Mouse (Mus musculus) c-Kit-positive CD71-positive TER-119-negative erythroid progenitor cells, embryonic 14.5 days (primary cell): ENCODE data around the gene Hgfac.
A peak's percentile ranks its signal among the peaks of the same experiment; 100 is the strongest.

Experiments used
- DNase-seq: peaks from one replicate; pipeline ENCODE4 v3.0.0-alpha.2; 2013; ENCODE audit warnings: low read depth

The Hgfac gene

DNA sequence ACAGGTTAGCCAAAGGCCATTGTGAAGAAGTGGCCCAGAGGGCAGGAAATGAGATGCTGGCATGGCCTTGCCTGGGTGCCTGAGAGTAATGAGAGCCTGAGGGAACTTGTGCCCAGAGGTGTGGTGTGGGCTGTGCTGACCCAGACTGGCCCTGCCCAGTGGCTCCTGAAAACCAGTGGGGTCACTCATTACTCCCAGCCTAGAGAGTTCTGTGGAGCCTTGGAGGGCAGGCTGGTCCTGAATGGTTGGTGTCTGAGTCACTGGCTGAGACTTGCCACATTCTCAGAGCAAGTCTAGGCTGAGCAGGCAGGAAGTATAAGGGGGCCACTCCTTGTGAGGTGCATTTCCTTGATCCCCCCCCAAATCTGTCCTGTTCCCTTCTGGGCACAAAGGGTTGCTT is 3.9 kb upstream of the Hgfac start:
- no peak for DNase-seq

GRCm38 (mm10) chr5:35042431-35043109 is 1.3 kb downstream of the Hgfac start:
- no peak for DNase-seq

GRCm38 (mm10) chr5:35043110-35043451 is 1.8 kb downstream of the Hgfac start:
- peak; percentile 66 for DNase-seq

DNA sequence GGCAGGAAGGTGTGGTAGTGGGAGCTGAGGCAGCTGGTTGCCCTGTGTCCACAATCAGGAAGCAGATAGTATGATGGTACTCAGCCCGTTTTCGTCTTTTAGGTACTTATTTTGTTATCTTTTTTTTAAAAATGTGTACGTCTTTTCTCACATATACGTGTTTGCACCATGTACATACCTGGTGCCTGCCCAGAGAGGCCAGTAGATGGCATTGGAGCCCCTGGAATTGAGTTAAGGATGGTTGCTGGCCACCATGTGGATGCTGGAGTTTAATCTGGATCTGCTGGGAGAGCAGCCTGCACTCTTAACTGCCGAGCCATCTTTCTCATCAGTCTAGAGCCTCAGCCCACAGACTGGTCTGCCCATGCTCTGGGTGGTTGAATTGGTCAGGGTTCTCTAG is 9.2 kb downstream of the Hgfac start:
- no peak for DNase-seq

DNA sequence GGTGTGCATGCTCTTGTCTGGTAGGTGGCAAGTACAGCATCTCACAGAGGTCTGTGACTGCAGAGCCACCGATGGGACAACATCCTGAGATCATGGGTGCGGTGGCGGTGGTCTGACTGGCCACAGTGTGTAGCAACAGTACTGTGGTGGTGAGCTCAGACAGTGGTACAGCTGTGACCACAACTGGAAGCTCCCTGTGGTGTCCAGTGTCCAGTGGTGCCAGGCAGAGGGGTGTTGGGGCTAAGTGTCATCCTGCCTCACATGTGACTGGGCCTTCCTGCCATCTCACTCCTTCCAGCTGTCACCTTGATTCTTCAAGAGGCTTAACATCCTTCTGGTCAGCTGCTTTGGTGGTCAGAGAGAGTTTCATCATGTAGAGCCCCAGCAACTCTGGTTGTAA is 13.3 kb downstream of the Hgfac start:
- no peak for DNase-seq

- DNase-seq: no peak
Observed at GRCm38 (mm10) chr5:35055076-35055475, 13.8 kb downstream of the Hgfac start.

DNA sequence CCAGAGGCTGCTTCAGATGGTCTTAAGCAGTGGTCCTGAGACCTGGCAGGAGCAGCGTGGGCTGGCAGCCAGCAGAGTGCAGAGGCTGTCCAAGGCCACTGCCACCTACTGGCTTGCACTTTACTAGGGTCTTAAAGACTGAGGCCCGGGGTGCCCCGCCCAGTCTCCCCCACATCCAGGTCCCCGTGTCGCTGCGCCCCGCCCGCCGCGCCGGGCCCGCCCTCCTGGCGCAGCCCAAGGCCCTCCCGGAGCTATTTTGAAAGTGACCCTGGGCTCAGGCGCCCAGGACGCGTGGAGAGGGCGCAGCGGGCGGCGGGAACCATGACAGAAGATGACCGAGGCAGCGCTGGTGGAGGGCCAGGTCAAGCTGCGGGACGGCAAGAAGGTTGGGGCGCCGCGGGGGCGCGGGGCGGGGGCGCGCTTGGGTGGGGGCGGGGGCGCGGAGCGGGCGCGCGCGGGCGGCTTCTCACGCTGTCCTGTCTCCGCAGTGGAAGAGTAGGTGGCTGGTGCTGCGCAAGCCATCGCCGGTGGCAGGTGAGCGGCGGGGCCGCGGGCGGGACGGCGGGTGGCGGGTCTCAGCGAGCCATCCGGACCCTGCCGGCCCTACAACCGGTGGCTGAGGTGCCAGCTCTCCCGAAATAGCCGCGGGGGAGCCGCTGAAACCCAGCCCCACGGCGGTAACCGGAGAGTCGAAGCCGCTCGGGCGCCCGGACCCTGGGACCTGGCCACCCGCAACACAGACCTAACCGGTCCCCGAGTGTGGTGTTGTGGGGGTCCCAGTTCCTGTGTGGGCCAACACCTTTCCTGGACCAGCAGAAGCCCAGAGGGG is 15.5 kb downstream of the Hgfac start, which contains the start of gene Dok7:
Dok7 (plus strand) TSS at position 163 of the 829 bp plus-strand sequence.
- DNase-seq: no peak

GRCm38 (mm10) chr5:35057582-35057981 is 16.3 kb downstream of the Hgfac start:
- DNase-seq: no peak

DNA sequence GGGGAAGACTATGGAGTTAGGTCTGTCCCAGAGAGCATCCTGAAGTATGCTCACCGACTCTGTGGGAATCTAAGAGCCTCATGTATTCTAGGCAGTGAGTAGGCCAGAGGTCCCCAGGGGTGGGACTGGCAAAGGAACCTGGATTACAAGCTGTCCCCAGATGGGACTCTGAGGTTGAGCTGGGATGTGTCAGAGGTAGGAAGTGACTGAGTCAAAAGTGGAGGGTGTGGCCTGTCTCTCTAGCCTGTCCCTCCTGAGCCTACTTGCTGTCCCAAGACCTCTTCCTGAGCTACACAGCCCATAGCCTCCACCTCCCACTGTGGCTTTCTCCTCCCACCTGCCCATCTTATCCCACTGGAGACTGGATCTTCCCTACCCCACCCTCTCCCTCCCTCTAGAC is 16.9 kb downstream of the Hgfac start:
- DNase-seq: no peak

DNA sequence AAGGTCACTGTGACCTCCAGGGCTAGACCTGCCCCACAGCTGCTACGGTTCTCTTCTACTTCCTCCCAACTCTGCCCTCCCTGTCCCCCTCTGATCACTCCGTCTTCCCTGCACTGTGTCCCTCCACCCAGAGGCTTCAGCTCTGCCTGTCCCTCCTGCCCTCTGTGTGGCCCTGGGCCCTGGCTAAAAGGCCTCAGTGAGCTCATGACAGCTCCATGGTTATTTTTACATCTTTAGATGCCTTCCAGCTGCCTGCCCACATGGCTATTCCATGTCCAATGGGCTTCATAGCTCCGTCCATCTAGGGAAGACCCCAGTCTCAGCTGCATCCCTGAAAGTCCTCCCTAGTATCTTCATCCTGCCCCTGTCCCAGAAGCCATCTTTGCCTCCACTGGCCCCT is 18.8 kb downstream of the Hgfac start:
- no peak for DNase-seq

GRCm38 (mm10) chr5:35069841-35070240 is 28.5 kb downstream of the Hgfac start:
- DNase-seq: no peak

DNA sequence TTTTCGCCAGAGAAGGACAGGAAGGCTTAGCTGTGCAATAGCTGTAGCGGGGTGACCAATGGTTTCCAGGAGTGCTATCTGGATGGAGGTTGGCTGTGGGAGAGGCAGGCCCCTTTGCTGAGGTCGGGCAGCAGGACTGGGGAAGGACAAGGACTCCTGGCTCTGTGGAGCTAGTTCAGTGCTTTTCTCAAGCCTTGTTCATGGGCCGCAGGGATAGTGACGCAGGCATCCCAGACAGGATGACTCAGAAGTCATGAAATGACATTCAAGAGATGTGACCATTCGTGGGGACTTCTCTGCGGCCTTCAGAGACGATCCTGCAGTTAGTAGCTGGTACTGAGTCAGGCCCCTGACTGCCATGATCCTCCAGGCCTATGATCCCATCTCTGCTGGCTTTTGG is 29.0 kb downstream of the Hgfac start:
- DNase-seq: no peak

- DNase-seq: no peak
Observed at GRCm38 (mm10) chr5:35070953-35071352, 29.6 kb downstream of the Hgfac start.

DNA sequence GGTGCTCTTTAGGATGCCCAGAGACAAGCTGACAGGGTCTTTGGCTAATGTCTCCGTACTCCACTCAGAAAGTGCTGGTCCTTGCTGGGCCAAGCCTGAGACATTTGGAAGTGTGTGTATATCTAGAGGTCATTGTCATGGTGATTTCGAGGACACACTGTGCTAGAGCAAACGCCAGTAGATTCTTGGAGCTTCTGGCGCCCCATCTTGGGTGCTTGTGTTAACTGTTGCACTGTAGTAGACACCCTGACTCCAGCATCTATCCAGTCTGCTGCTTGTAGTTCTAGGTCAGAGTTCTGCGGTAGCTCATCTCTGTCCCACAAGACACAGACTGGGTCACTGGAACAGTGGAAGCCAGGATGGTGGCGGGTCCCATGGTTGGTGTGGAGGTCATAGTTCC is 30.5 kb downstream of the Hgfac start:
- DNase-seq: no peak

GRCm38 (mm10) chr5:35073235-35073634 is 31.9 kb downstream of the Hgfac start:
- no peak for DNase-seq

GRCm38 (mm10) chr5:35073992-35074391 is 32.7 kb downstream of the Hgfac start:
- DNase-seq: no peak

DNA sequence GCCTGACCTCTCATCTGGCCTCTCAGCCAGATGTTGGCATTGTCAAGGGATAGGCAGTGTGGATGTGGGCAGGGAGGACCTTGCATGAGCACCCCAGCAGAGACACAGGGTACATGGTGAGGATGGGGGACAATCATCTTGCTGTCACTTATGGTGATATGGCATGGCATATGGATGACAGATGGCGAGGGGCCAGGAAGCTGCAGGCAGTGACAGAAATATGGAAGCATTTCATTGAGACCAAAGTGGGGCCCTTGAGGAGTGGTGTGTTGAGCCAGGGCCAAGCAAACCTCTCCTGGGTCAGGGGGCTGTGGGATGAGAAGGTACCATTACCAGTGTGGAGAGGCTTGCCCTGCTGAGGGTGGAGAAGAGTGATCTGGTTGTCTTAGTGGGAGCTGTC is 35.1 kb downstream of the Hgfac start:
- DNase-seq: no peak

GRCm38 (mm10) chr5:35079101-35079500 is 37.8 kb downstream of the Hgfac start:
- no peak for DNase-seq

DNA sequence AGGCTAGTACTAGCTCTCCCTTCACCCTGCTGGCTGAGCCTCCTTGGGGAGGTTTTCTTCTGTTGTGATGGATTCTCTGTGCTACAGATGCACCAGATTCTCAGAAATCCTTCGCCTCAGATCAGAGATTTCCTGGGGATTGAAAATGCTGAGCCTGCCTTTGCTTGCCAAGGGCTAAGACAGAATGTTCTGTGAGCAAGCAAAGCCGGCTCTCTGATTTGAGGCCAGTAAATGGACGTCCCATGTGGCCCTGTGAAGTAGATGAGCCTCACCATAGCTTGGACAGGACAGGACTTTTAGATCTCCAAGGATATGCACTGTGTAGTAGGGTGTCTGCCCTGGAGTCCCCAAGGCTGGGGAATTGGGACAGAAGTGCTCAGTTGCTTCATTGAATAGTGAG is 43.6 kb downstream of the Hgfac start:
- no peak for DNase-seq

- peak; percentile 58 for DNase-seq
Observed at GRCm38 (mm10) chr5:35088785-35089613, 47.7 kb downstream of the Hgfac start.

GRCm38 (mm10) chr5:35089614-35089963 is 48.3 kb downstream of the Hgfac start:
- no peak for DNase-seq

GRCm38 (mm10) chr5:35091636-35092035 is 50.3 kb downstream of the Hgfac start:
- DNase-seq: no peak
